ENCODE assay signal across 14 mouse cellular contexts in genomic region chr13:85863745-85864144, GRCm38 (mm10).
A peak's percentile ranks its signal among the peaks of the same experiment; 100 is the strongest.
DNase-seq lines count a peak whose midpoint lies in the region; TF ChIP-seq lines count a peak whose summit lies in the region.
"Had no signal": no experiment of that assay in that cellular context is flagged by ENCODE, and none has a peak within 500 bp of the region (broad histone marks: within the 10 kb centered on the region; RNA-seq: fewer than 3 reads in every experiment).

No protein-coding gene starts in this region.

- DNase-seq in layer of hippocampus, adult 18-20 months (ENCODE audit: low spot score in 2 of 2): peak; percentile 13 to 58
- DNase-seq in layer of hippocampus, postnatal 25 days (ENCODE audit: extremely low spot score in 1 of 2, low spot score in 1 of 2): no peak
- DNase-seq in brain, adult 2 months (ENCODE audit: low read depth, low spot score): peak; percentile 27
- DNase-seq in brain, embryonic 14.5 days (ENCODE audit: low read depth): peak; percentile 70
- DNase-seq in layer of hippocampus, adult 9-11 months: peak; percentile 13
- no peak for DNase-seq in gastrocnemius, postnatal 14 days
- DNase-seq: adrenal gland, adult 2 months; adrenal gland, postnatal 25 days; cerebellum, adult 11-12 months; cerebellum, adult 9-11 months; cerebellum, postnatal 36 days; gastrocnemius, postnatal 36 days; heart, adult 11 months; heart, postnatal 36 days had no signal

- TF ChIP-seq POLR2A in brain, embryonic 14.5 days (IDR thresholded peaks at IDR 0.05; ENCODE audit: borderline replicate concordance, extremely low read depth, insufficient read depth, insufficient read length, poor library complexity, severe bottlenecking): no peak

- intact Hi-C loops in gastrocnemius, postnatal 14 days (cut with DNase I; ENCODE audit: low total_unique reads): no loop called here

- no peak for TF ChIP-seq CTCF in brain, embryonic 14.5 days (IDR thresholded peaks at IDR 0.05; ENCODE audit: borderline replicate concordance, extremely low read depth, insufficient read depth, insufficient read length)

Comparison
In these comparisons a context has a peak if more than half of its experiments do, and no peak if none do; other contexts are left out.
1. DNase-seq: peak in layer of hippocampus, adult 18-20 months (2 of 2), brain, adult 2 months (single experiment), brain, embryonic 14.5 days (single experiment) and layer of hippocampus, adult 9-11 months (single experiment); none in layer of hippocampus, postnatal 25 days (0 of 2) and gastrocnemius, postnatal 14 days (single experiment).